Mouse (Mus musculus) myocyte (in vitro differentiated cells): ENCODE results near the gene Grb10.

Source experiments
- CEBPB ChIP-seq: IDR thresholded peaks from 2 replicates; pipeline ENCODE4 v1.6.1; 2011; ENCODE audit warnings: mild to moderate bottlenecking, moderate library complexity; ENCODE audit not compliant: poor library complexity, insufficient read depth, severe bottlenecking
- E2F4 ChIP-seq: IDR thresholded peaks from one replicate; pipeline ENCODE4 v1.6.1; 2011; ENCODE audit warnings: mild to moderate bottlenecking, control low read depth, moderate library complexity; ENCODE audit not compliant: insufficient read depth
- MAX ChIP-seq: IDR thresholded peaks from one replicate; pipeline ENCODE4 v1.6.1; 2011; ENCODE audit warnings: low read depth, mild to moderate bottlenecking, control low read depth
- MYOD1 ChIP-seq, 3 experiments: IDR thresholded peaks; one replicate each; pipeline ENCODE4 v1.6.1; 2011; ENCODE audit warnings: control low read depth in 2 of 3, low read depth in 2 of 3, mild to moderate bottlenecking in 2 of 3, moderate library complexity in 1 of 3; ENCODE audit not compliant: insufficient read length in 2 of 3, control insufficient read depth in 1 of 3
- MYOG ChIP-seq, 3 experiments: IDR thresholded peaks; one replicate each; pipeline ENCODE4 v1.6.1; 2011; ENCODE audit warnings: control low read depth in 2 of 3, low read depth in 2 of 3, mild to moderate bottlenecking in 2 of 3; ENCODE audit not compliant: insufficient read length in 2 of 3, control insufficient read depth in 1 of 3, insufficient read depth in 1 of 3
- POLR2A ChIP-seq: IDR thresholded peaks from one replicate; pipeline ENCODE4 v1.6.1; 2011; ENCODE audit warnings: low read depth, mild to moderate bottlenecking, control low read depth, moderate library complexity; ENCODE audit not compliant: insufficient read length
- SRF ChIP-seq: IDR thresholded peaks from one replicate; pipeline ENCODE4 v1.6.1; 2011; ENCODE audit warnings: low read depth; ENCODE audit not compliant: control insufficient read depth, insufficient read length
- TCF12 ChIP-seq: IDR thresholded peaks from one replicate; pipeline ENCODE4 v1.6.1; 2011; ENCODE audit warnings: mild to moderate bottlenecking, control low read depth; ENCODE audit not compliant: poor library complexity, insufficient read depth, severe bottlenecking
- USF1 ChIP-seq: IDR thresholded peaks from one replicate; pipeline ENCODE4 v1.6.1; 2011; ENCODE audit warnings: low read depth, mild to moderate bottlenecking, control low read depth, moderate library complexity

GRCm38 (mm10) chr11:12000293-12000910 lies 38.1 kb downstream of the Grb10 start:
- no peak for TF ChIP-seq SRF
- no peak for TF ChIP-seq POLR2A
- TF ChIP-seq USF1 = no peak
- TF ChIP-seq E2F4 = no peak
- no peak for TF ChIP-seq TCF12
- TF ChIP-seq MYOG (IDR thresholded peaks at IDR 0.05; ENCODE audit: control insufficient read depth in 1 of 3, insufficient read depth in 1 of 3, insufficient read length in 2 of 3, low read depth in 2 of 3) = no peak
- no peak for TF ChIP-seq MAX
- no peak for TF ChIP-seq CEBPB
- TF ChIP-seq MYOD1 (IDR thresholded peaks at IDR 0.05; ENCODE audit: control insufficient read depth in 1 of 3, insufficient read length in 2 of 3, low read depth in 2 of 3) = no peak
